Mouse (Mus musculus) layer of hippocampus, postnatal 36 days (tissue): ENCODE results near the gene Scd1. TPM values are rescaled to one million over a fixed set of nuclear protein-coding genes. Genes with fewer than 3 reads are reported as not detected.
A peak's percentile ranks its signal among the peaks of the same experiment; 100 is the strongest.

Experiments
- DNase-seq, 2 experiments: peaks; one replicate each; pipeline ENCODE4 v3.0.0; 2022
- total RNA-seq, 2 experiments: library from RNA; stranded (reverse); gene quantifications; 2 replicates each; pipeline ENCODE4 v1.2.3; 2021

Gene Scd1
- total RNA-seq, 2 experiments from 2014 or later, result 121 to 157 TPM

DNA sequence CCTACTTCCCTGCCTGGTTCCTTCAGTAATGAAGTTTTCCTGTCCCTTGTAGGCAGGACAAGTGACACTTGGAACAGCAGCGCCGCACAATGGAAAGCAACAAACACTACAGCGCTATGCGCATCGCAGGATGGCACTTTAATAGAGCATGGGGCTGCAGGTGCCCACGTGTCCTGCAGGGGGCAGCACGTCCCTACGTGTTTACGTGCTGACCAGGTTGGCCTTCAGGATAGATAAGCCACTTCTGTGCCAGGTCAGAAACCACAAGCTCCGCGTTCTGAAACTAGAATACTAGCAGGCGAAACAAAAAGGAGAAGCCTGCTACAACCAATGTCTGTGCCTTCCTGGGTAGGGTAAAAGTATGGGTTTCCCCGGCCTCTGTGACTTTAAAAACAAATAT lies 44.1 kb downstream of the Scd1 start:
- peak; percentile 65 to 66 for DNase-seq

DNA sequence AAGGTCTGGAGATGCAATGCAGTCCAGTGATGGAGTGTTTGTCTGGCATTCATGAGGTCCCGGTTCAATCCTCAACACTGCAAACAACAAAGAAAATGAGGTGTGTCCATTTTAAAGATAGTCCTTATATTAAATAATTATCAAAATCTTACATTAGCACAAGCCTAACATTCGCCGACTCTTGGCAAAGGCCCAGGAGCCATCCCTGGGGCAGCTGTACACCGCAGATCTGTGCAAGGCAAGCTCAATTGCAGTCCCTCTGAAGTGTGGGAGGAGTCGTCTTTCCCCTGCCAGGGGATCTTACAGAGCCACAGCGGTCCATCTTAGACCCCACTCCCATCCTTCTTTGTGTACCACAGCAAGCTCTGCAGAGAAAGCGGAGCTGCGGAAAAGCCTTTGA lies 49.0 kb downstream of the Scd1 start:
- DNase-seq, result no peak

DNA sequence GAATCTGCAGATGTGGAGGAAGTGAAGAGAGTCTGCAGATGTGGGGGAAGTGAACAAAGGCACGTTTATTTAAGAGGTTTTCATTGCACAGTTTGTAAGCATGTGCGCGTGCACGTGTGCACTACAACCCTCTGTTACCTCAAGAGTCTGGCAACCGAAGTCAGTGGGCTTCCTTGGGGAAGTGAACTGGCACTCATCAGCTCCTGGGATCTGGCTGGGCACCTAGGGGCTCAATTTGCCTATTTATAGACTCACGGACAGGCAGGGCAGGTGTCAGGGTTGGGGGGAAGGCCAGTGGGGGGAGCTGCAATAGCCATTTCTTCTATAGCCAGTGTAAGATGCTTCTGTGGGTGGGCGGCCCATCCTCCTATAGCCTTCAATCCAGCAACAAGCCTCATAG lies 55.9 kb downstream of the Scd1 start:
- DNase-seq, result no peak

DNA sequence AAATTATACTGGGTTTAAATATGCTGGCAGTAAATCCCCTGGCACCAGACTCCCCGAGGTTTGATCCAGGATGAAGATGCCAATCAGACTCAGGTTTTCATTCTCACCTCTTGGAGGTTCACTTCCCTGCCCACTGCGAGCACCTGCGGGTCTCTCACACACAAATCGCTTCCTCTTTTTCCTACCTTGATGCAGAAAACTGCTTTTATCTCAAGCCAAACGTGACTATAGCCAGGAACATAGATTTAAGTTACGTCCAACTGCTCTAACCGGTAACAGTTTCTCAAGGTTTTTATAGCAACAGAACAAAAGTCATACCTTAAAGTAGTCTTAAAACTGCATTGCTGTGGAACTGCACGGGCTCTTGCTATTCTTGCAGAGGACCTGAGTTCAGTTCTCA lies 58.0 kb downstream of the Scd1 start:
- no peak for DNase-seq

Other genes with a start within 250 kb of the Scd1 start
- gene Pkd2l1, start 215.4 kb downstream of the Scd1 start, total RNA-seq, result under 1 TPM; 0.15 to 0.20 TPM
- gene Scd3, start 204.6 kb downstream of the Scd1 start, total RNA-seq, result 1 to 10 TPM in 1 of 2 experiments, under 1 TPM in 1; 0.94 to 1.7 TPM
- gene Scd2, start 114.2 kb downstream of the Scd1 start, total RNA-seq, result 100 to 1,000 TPM; 621 to 658 TPM
- 1 to 10 TPM; 1.7 to 2.7 TPM for gene Scd4, start 74.8 kb downstream of the Scd1 start, total RNA-seq
- gene Wnt8b, start 85.6 kb upstream of the Scd1 start, total RNA-seq, result not detected
- gene Sec31b, start 138.0 kb upstream of the Scd1 start, total RNA-seq, result under 1 TPM; 0.07 to 0.33 TPM
- gene Gm20538, start 145.0 kb upstream of the Scd1 start, total RNA-seq, result not detected
- gene Ndufb8, start 147.6 kb upstream of the Scd1 start, total RNA-seq, result 100 to 1,000 TPM; 368 to 394 TPM
- 10 to 100 TPM; 35.1 to 37.1 TPM for gene Hif1an, start 155.0 kb upstream of the Scd1 start, total RNA-seq